Mouse (Mus musculus): Measurements from ENCODE around the gene Rapgef3.

GRCm38 (mm10) chr15:97731111-97731510 is 36.7 kb downstream of the Rapgef3 start, which contains the start of gene Endou:
- TF ChIP-seq POLR2A (IDR thresholded peaks at IDR 0.05; ENCODE audit: borderline replicate concordance, insufficient read depth, low read length) (no peak), CTCF (IDR thresholded peaks at IDR 0.05; ENCODE audit: borderline replicate concordance, insufficient read depth, low read depth, low read length) (no peak)
